Mouse (Mus musculus) gastrocnemius, postnatal 36 days (tissue): ENCODE measurements around the gene Golga2. TPM values are rescaled to one million over a fixed set of nuclear protein-coding genes. Genes with fewer than 3 reads are reported as not detected.

Experiments
- DNase-seq, 2 experiments: peaks; one replicate each; pipeline ENCODE4 v3.0.0; 2022
- intact Hi-C: fragments of 180-260 bp; cut with DNase I; formaldehyde crosslinking; loops from one replicate; pipeline ENCODE4 v1.15.1; 2025
- microRNA-seq, 2 experiments: library from miRNA; unstranded; fragments of <30 nt; microRNA quantifications; one replicate each; pipeline ENCODE4 v1.2.0; 2021
- total RNA-seq, 2 experiments: library from RNA; stranded (reverse); gene quantifications; 2 replicates each; pipeline ENCODE4 v1.2.3; 2021

The Golga2 gene
- total RNA-seq, 2 experiments from 2014 or later = 54.1 to 54.7 TPM

DNA sequence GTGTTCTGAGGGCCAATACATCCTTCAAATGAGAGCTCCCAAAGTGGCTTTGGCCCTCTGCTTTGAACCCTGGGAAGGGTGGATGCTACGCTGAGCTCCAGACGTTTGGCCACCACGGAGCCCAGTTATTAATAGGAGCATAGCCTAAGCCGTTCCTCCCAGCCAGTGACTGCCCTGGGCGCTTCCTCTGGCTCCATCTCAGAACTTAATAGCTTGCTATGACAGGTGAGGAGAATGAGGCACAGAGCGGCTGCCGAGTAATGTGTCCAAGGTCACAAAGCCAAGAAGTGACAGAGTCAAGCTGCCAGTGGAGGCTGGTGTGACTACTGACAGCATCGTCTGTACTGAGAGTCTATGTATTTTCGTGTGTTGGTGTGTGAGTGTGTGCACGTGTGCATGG lies 69.0 kb downstream of the Golga2 start:
- intact Hi-C loops = loop anchor here (5.0 to 10.0 kb wide), 2 partner anchors 46 to 221 kb away; no protein-coding TSS in a partner anchor
- no peak for DNase-seq

Small RNAs within 50 kb of the gene (microRNA-seq; reads per million reads assigned to microRNA genes)
- 0 reads per million in 2 experiments for gene Gm23363
- 72.0 to 134 reads per million in 2 experiments for gene Mir199b

Other genes with a start within 250 kb of the Golga2 start
- gene Fam78a, start 202.5 kb upstream of the Golga2 start, total RNA-seq = 10 to 100 TPM; 13.2 to 16.5 TPM
- gene Plpp7, start 191.9 kb upstream of the Golga2 start, total RNA-seq = 100 to 1,000 TPM in 1 of 2 experiments, 10 to 100 TPM in 1; 96.9 to 117 TPM
- gene Prrc2b, start 136.3 kb upstream of the Golga2 start, total RNA-seq = 10 to 100 TPM; 69.4 to 70.1 TPM
- 10 to 100 TPM; 12.0 to 12.2 TPM for gene Pomt1, start 50.8 kb upstream of the Golga2 start, total RNA-seq
- gene Uck1, start 27.2 kb upstream of the Golga2 start, total RNA-seq = 10 to 100 TPM in 1 of 2 experiments, 1 to 10 TPM in 1; 8.1 to 11.6 TPM
- gene Swi5, start 691 bp downstream of the Golga2 start, total RNA-seq = 100 to 1,000 TPM in 1 of 2 experiments, 10 to 100 TPM in 1; 97.6 to 126 TPM
- gene Ciz1, start 64.9 kb downstream of the Golga2 start, total RNA-seq = 10 to 100 TPM; 23.2 to 25.4 TPM
- 1 to 10 TPM; 4.8 to 5.3 TPM for gene Dnm1, start 66.0 kb downstream of the Golga2 start, total RNA-seq
- 10 to 100 TPM; 36.4 to 44.0 TPM for gene 1110008P14Rik, start 94.6 kb downstream of the Golga2 start, total RNA-seq
- 1 to 10 TPM; 1.4 to 3.7 TPM for gene Lcn2, start 100.9 kb downstream of the Golga2 start, total RNA-seq
- 10 to 100 TPM; 41.3 to 45.0 TPM for gene Ptges2, start 108.5 kb downstream of the Golga2 start, total RNA-seq
- gene Naif1, start 163.1 kb downstream of the Golga2 start, total RNA-seq = 1 to 10 TPM; 1.8 to 1.9 TPM
- gene Slc25a25, start 164.1 kb downstream of the Golga2 start, total RNA-seq = 100 to 1,000 TPM in 1 of 2 experiments, 10 to 100 TPM in 1; 71.7 to 145 TPM
- gene Fam102a, start 247.9 kb downstream of the Golga2 start, total RNA-seq = 1 to 10 TPM; 2.6 to 2.7 TPM